Mouse (Mus musculus) thymus, adult 2 months (tissue): ENCODE results near the gene Ccdc69.

Experiments
- CTCF ChIP-seq: fragments of 200-500 bp; IDR thresholded peaks from 2 replicates; pipeline ENCODE4 v1.5.1; 2012; ENCODE audit warnings: mild to moderate bottlenecking, control low read depth, low read length, moderate library complexity, borderline replicate concordance; ENCODE audit not compliant: control insufficient read depth, poor library complexity, insufficient read depth; ENCODE audit errors: extremely low read depth
- POLR2A ChIP-seq: fragments of 200-500 bp; IDR thresholded peaks from 2 replicates; pipeline ENCODE4 v1.6.1; 2012; ENCODE audit warnings: mild to moderate bottlenecking, low read length, control low read depth, moderate library complexity; ENCODE audit not compliant: control insufficient read depth, poor library complexity, insufficient read depth; ENCODE audit errors: extremely low read depth

DNA sequence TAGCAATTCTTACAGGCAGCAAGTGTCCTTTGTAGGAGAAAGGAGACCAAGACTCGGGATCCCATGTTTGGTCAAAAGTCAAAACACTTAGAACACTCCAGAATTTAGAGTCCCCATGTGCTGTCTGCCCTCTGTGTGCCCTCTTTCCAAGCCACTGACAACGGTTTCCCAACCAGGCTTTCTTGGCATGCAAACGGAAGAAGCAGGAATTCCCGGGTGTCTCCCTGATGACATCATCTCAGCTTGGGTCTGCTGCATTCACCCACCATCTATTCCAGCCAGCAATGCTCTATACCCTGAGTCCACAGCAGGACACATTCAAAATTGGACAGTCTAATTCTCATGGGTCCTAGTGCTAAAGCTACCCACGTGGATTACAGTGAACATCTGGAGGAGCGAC lies 56.1 kb downstream of the Ccdc69 start:
- TF ChIP-seq POLR2A (no peak), CTCF (no peak)
